Mouse (Mus musculus) embryonic facial prominence, embryonic 11.5 days (tissue): ENCODE data around the gene Pcyox1. TPM values are rescaled to one million over a fixed set of nuclear protein-coding genes. Genes with fewer than 3 reads are reported as not detected.
A peak's percentile ranks its signal among the peaks of the same experiment; 100 is the strongest.

ENCODE experiments used
- ATAC-seq: fragments of 200-750 bp; cut with Nextera tagmentation; replicated peaks from 2 replicates; pipeline ENCODE4 v1.8.0; 2017; ENCODE audit warnings: low read depth; ENCODE audit not compliant: insufficient number of reproducible peaks, low FRiP score, low TSS enrichment
- DNase-seq: peaks from one replicate; pipeline ENCODE4 v3.0.0-alpha.2; 2015; ENCODE audit warnings: low spot score
- H3K27ac ChIP-seq: fragments of 300-500 bp; sonication (generic); replicated peaks from 2 replicates; pipeline ENCODE4 v1.5.1; 2014; ENCODE audit warnings: mild to moderate bottlenecking, low read depth, low read length, control low read depth
- H3K27me3 ChIP-seq: fragments of 300-500 bp; sonication (generic); 2 replicates; pipeline ENCODE4 v1.6.1; 2014; ENCODE audit warnings: mild to moderate bottlenecking, low read length, moderate library complexity, mixed read lengths; ENCODE audit not compliant: control insufficient read depth, insufficient read depth
- H3K36me3 ChIP-seq: fragments of 300-500 bp; sonication (generic); replicated peaks from 2 replicates; pipeline ENCODE4 v1.6.1; 2014; ENCODE audit warnings: low read depth, mild to moderate bottlenecking, low read length, moderate library complexity, mixed read lengths; ENCODE audit not compliant: control insufficient read depth, insufficient read depth
- H3K4me1 ChIP-seq: fragments of 300-500 bp; sonication (generic); 2 replicates; pipeline ENCODE4 v1.6.1; 2014; ENCODE audit warnings: low read length, mixed read lengths; ENCODE audit not compliant: control insufficient read depth, insufficient read depth
- H3K4me2 ChIP-seq: fragments of 300-500 bp; sonication (generic); 2 replicates; pipeline ENCODE4 v1.6.1; 2014; ENCODE audit warnings: low read depth, mild to moderate bottlenecking, control low read depth, low read length, moderate library complexity
- H3K4me3 ChIP-seq: fragments of 300-500 bp; sonication (generic); 2 replicates; pipeline ENCODE4 v1.5.1; 2014; ENCODE audit warnings: low read depth, low read length, control low read depth
- H3K9ac ChIP-seq: fragments of 300-500 bp; sonication (generic); replicated peaks from 2 replicates; pipeline ENCODE4 v1.6.1; 2014; ENCODE audit warnings: mild to moderate bottlenecking, control low read depth, low read length
- H3K9me3 ChIP-seq: fragments of 300-500 bp; sonication (generic); replicated peaks from 2 replicates; pipeline ENCODE4 v1.6.1; 2016; ENCODE audit warnings: mild to moderate bottlenecking, low read length, inconsistent platforms, mixed read lengths; ENCODE audit not compliant: control insufficient read depth
- WGBS: fragments of 180-500 bp; shearing (Covaris S2); extraction: QIAGEN DNeasy Blood & Tissue Kit; methylation state at CpG from one replicate; pipeline ENCODE4 v1.1.7; 2014; 5-methylcytosine and 5-hydroxymethylcytosine counted together
- polyA plus RNA-seq: library from polyadenylated mRNA; unstranded; fragments of >200 nt; fragmentation: Nextera tagmentation; extraction: Ambion mirVana; gene quantifications from 2 replicates; pipeline ENCODE4 v1.2.1, GENCODE M21; 2014

The Pcyox1 gene
- polyA plus RNA-seq, 1 experiment from 2014 or later = 73.6 TPM

GRCm38 (mm10) chr6:86403728-86404099 is 6.8 kb upstream of the Pcyox1 start:
- H3K4me3 ChIP-seq = peak overlapping the region; percentile 61
- DNase-seq (peak; percentile 91), ATAC-seq (peak; percentile 38; the same call in 1 of the 2 replicates)
- no peak overlapping the region; the same call in 1 of the 2 replicates for H3K9ac ChIP-seq
- no peak overlapping the region for H3K27ac ChIP-seq
- no peaks in the 10 kb centered on the region for H3K36me3 ChIP-seq
- H3K4me1 ChIP-seq = no peaks in the 10 kb centered on the region
- no peaks in the 10 kb centered on the region for H3K9me3 ChIP-seq
- no peak overlapping the region for H3K4me2 ChIP-seq
- H3K27me3 ChIP-seq = no peaks in the 10 kb centered on the region
- WGBS = under 1% methylated on average over 15 of the region's 15 CpGs

- Histone ChIP-seq H3K4me3 (peak overlapping the region; percentile 21), H3K36me3 (no peaks in the 10 kb centered on the region), H3K4me1 (no peaks in the 10 kb centered on the region), H3K9ac (no peak overlapping the region), H3K27ac (no peak overlapping the region), H3K9me3 (no peaks in the 10 kb centered on the region), H3K4me2 (no peak overlapping the region), H3K27me3 (no peaks in the 10 kb centered on the region)
- DNase-seq (peak; percentile 42), ATAC-seq (no peak)
- 38% methylated on average over 12 of the region's 12 CpGs for WGBS
Measured at GRCm38 (mm10) chr6:86402681-86403607, 6.0 kb upstream of the Pcyox1 start.

GRCm38 (mm10) chr6:86400972-86401371 is 4.0 kb upstream of the Pcyox1 start:
- H3K9ac ChIP-seq = no peak overlapping the region; the same call in 1 of the 2 replicates
- no peak for ATAC-seq
- peak overlapping the region; percentile 30 for H3K4me2 ChIP-seq
- H3K4me1 ChIP-seq = no peaks in the 10 kb centered on the region
- H3K27me3 ChIP-seq = no peaks in the 10 kb centered on the region
- H3K27ac ChIP-seq = no peak overlapping the region
- peak; percentile 85 for DNase-seq
- H3K4me3 ChIP-seq = no peak overlapping the region
- H3K36me3 ChIP-seq = no peaks in the 10 kb centered on the region
- WGBS = 8% methylated on average over 9 of the region's 9 CpGs
- H3K9me3 ChIP-seq = no peaks in the 10 kb centered on the region

GRCm38 (mm10) chr6:86399995-86400394 is 3.0 kb upstream of the Pcyox1 start:
- Histone ChIP-seq H3K9me3 (no peaks in the 10 kb centered on the region), H3K4me3 (no peak overlapping the region), H3K4me1 (no peaks in the 10 kb centered on the region), H3K9ac (no peak overlapping the region), H3K4me2 (no peak overlapping the region), H3K27me3 (no peaks in the 10 kb centered on the region), H3K27ac (no peak overlapping the region), H3K36me3 (no peaks in the 10 kb centered on the region)
- WGBS = 78% methylated on average over 2 of the region's 2 CpGs
- no peak for DNase-seq
- ATAC-seq = no peak

GRCm38 (mm10) chr6:86398986-86399385 is 2.0 kb upstream of the Pcyox1 start:
- Histone ChIP-seq H3K27ac (no peak overlapping the region), H3K4me2 (no peak overlapping the region), H3K4me1 (no peaks in the 10 kb centered on the region), H3K4me3 (no peak overlapping the region), H3K27me3 (no peaks in the 10 kb centered on the region), H3K36me3 (no peaks in the 10 kb centered on the region), H3K9me3 (no peaks in the 10 kb centered on the region), H3K9ac (no peak overlapping the region)
- DNase-seq = no peak
- no peak for ATAC-seq
- WGBS = 68% methylated on average over 2 of the region's 2 CpGs

- Histone ChIP-seq H3K27me3 (no peaks in the 10 kb centered on the region), H3K9me3 (no peaks in the 10 kb centered on the region), H3K36me3 (no peaks in the 10 kb centered on the region; the same call in 1 of the 2 replicates), H3K4me3 (peak overlapping the region; percentile 94), H3K4me1 (no peaks in the 10 kb centered on the region), H3K4me2 (peak overlapping the region; percentile 91), H3K27ac (no peak overlapping the region), H3K9ac (peak overlapping the region; percentile 84)
- WGBS = 8% methylated on average over 14 of the region's 14 CpGs
- ATAC-seq (no peak; the same call in 1 of the 2 replicates), DNase-seq (no peak)
Measured at GRCm38 (mm10) chr6:86397257-86397980, 465 bp upstream of the Pcyox1 start.

GRCm38 (mm10) chr6:86395969-86396368 is 985 bp downstream of the Pcyox1 start:
- Histone ChIP-seq H3K27me3 (no peaks in the 10 kb centered on the region), H3K4me2 (peak overlapping the region; percentile 91), H3K4me1 (no peaks in the 10 kb centered on the region), H3K36me3 (peaks cover 8% of the 10 kb centered on the region), H3K9ac (peak overlapping the region; percentile 84), H3K9me3 (no peaks in the 10 kb centered on the region), H3K27ac (no peak overlapping the region), H3K4me3 (peak overlapping the region; percentile 94)
- no peak for DNase-seq
- 39% methylated on average over 10 of the region's 10 CpGs for WGBS
- ATAC-seq = 0 out of 2 replicates have a peak, but pooled peaks have one; percentile 1

GRCm38 (mm10) chr6:86395021-86395420 is 1.9 kb downstream of the Pcyox1 start:
- ATAC-seq (no peak), DNase-seq (no peak)
- Histone ChIP-seq H3K4me1 (no peaks in the 10 kb centered on the region), H3K9ac (no peak overlapping the region; the same call in 1 of the 2 replicates), H3K4me2 (no peak overlapping the region), H3K9me3 (no peaks in the 10 kb centered on the region), H3K27me3 (no peaks in the 10 kb centered on the region), H3K4me3 (no peak overlapping the region), H3K27ac (no peak overlapping the region), H3K36me3 (peaks cover 8% of the 10 kb centered on the region)
- 85% methylated on average over 9 of the region's 9 CpGs for WGBS
